Mouse (Mus musculus) intestine, embryonic 15.5 days (tissue): Measurements from ENCODE around the gene Olfr237-ps1. TPM values are rescaled to one million over a fixed set of nuclear protein-coding genes. Genes with fewer than 3 reads are reported as not detected.

Source experiments
- polyA plus RNA-seq: library from polyadenylated mRNA; unstranded; fragments of >200 nt; fragmentation: Nextera tagmentation; extraction: Ambion mirVana; gene quantifications from 2 replicates; pipeline ENCODE4 v1.2.1, GENCODE M21; 2015

The Olfr237-ps1 gene
- polyA plus RNA-seq, 1 experiment from 2014 or later, result not detected

Other genes with a start within 250 kb of the Olfr237-ps1 start
- gene Olfr447, start 237.7 kb upstream of the Olfr237-ps1 start, polyA plus RNA-seq, result not detected in 2 replicates
- not detected in 2 replicates for gene Olfr446, start 225.2 kb upstream of the Olfr237-ps1 start, polyA plus RNA-seq
- not detected in 2 replicates for gene Olfr444, start 197.5 kb upstream of the Olfr237-ps1 start, polyA plus RNA-seq
- gene Olfr441, start 40.2 kb upstream of the Olfr237-ps1 start, polyA plus RNA-seq, result not detected in 2 replicates
- gene Olfr437, start 16.7 kb downstream of the Olfr237-ps1 start, polyA plus RNA-seq, result not detected in 2 replicates
- not detected in 2 replicates for gene Olfr13, start 25.6 kb downstream of the Olfr237-ps1 start, polyA plus RNA-seq
- gene Olfr435, start 50.6 kb downstream of the Olfr237-ps1 start, polyA plus RNA-seq, result not detected in 2 replicates
- not detected in 2 replicates for gene Olfr434, start 66.5 kb downstream of the Olfr237-ps1 start, polyA plus RNA-seq
- not detected in 2 replicates for gene Olfr47, start 85.0 kb downstream of the Olfr237-ps1 start, polyA plus RNA-seq
- 18.4 and 19.2 TPM in 2 replicates for gene Arhgef5, start 119.0 kb downstream of the Olfr237-ps1 start, polyA plus RNA-seq
- not detected in 2 replicates for gene Nobox, start 163.0 kb downstream of the Olfr237-ps1 start, polyA plus RNA-seq